Mouse (Mus musculus) testis, postnatal 10 days (tissue): ENCODE results near the gene Vmn2r74.

Experiments
- DNase-seq: peaks from one replicate; pipeline ENCODE4 v3.0.0; 2021; ENCODE audit warnings: low spot score

The Vmn2r74 gene

GRCm38 (mm10) chr7:85961529-85961928 lies at the start of gene Vmn2r74:
TSS of gene Vmn2r74 (minus strand) at chr7:85961629.
- no peak for DNase-seq

- no peak for DNase-seq
These were observed 46.1 kb upstream of the Vmn2r74 start for GRCm38 (mm10) chr7:86007533-86007932.
